In genomic region chr15:83473832-83474465, GRCm38 (mm10) we compare ENCODE assay signal across 8 mouse cellular contexts. TPM values are rescaled to one million over a fixed set of nuclear protein-coding genes. Genes with fewer than 3 reads are reported as not detected.
DNase-seq lines count a peak whose midpoint lies in the region; ATAC-seq and TF ChIP-seq lines count a peak whose summit lies in the region.

No protein-coding gene starts in this region.

- no peak overlapping the region for H3K9ac ChIP-seq in heart, embryonic 12.5 days
- H3K9ac ChIP-seq in midbrain, embryonic 16.5 days (ENCODE audit: low read depth, low read length), result no peak overlapping the region

- 56% methylated on average over 10 of the region's 10 CpGs for WGBS in heart, embryonic 12.5 days
- 77% methylated on average over 10 of the region's 10 CpGs for WGBS in midbrain, embryonic 16.5 days

- peak; percentile 91 for ATAC-seq in heart, embryonic 12.5 days (ENCODE audit: insufficient number of reproducible peaks, low FRiP score)
- peak; percentile 94 for ATAC-seq in megakaryocyte progenitor cell, adult 5-6 weeks (replicated peaks; ENCODE audit: poor library complexity)
- no peak for ATAC-seq in midbrain, embryonic 16.5 days
- ATAC-seq in frontal cortex, adult (ENCODE audit: low TSS enrichment), result no peak

- H3K27me3 ChIP-seq in E14TG2a.4 (ENCODE audit: insufficient read depth, low read length), result no peaks in the 10 kb centered on the region; the same call in 1 of the 2 replicates
- no peaks in the 10 kb centered on the region for H3K27me3 ChIP-seq in heart, embryonic 12.5 days (replicated peaks)
- no peaks in the 10 kb centered on the region for H3K27me3 ChIP-seq in midbrain, embryonic 16.5 days (ENCODE audit: control insufficient read depth, insufficient read depth, low read depth, low read length)

- peak overlapping the region; percentile 12; the same call in 1 of the 2 replicates for H3K4me2 ChIP-seq in heart, embryonic 12.5 days
- no peak overlapping the region for H3K4me2 ChIP-seq in midbrain, embryonic 16.5 days (ENCODE audit: low read length)

- H3K4me1 ChIP-seq in E14TG2a.4 (replicated peaks; ENCODE audit: low read depth, low read length), result peaks cover 40% of the 10 kb centered on the region
- peaks cover 23% of the 10 kb centered on the region for H3K4me1 ChIP-seq in heart, embryonic 12.5 days (replicated peaks)
- no peaks in the 10 kb centered on the region for H3K4me1 ChIP-seq in midbrain, embryonic 16.5 days (ENCODE audit: control insufficient read depth, insufficient read depth, low read length)

- TF ChIP-seq CTCF in E14TG2a.4 (conservative IDR thresholded peaks at IDR 0.05; ENCODE audit: low read length), result no peak

- H3K27ac ChIP-seq in heart, embryonic 12.5 days (ENCODE audit: poor library complexity, severe bottlenecking), result no peak overlapping the region
- H3K27ac ChIP-seq in midbrain, embryonic 16.5 days (ENCODE audit: low read length), result no peak overlapping the region

- peak overlapping the region; percentile 17; the same call in 1 of the 2 replicates for H3K4me3 ChIP-seq in E14TG2a.4 (replicated peaks; ENCODE audit: low read length)
- H3K4me3 ChIP-seq in heart, embryonic 12.5 days, result no peak overlapping the region
- H3K4me3 ChIP-seq in midbrain, embryonic 16.5 days (ENCODE audit: low read depth, low read length), result no peak overlapping the region

- peak; percentile 78 for DNase-seq in c-Kit-negative CD71-positive TER-119-positive erythroid progenitor cells, embryonic 14.5 days (ENCODE audit: low read depth, low spot score)
- DNase-seq in kidney, postnatal 4 days, result peak; percentile 33 to 58
- peak; percentile 51 for DNase-seq in urinary bladder, adult 2 months (ENCODE audit: low spot score)

- H3K9me3 ChIP-seq in E14TG2a.4 (ENCODE audit: low read length), result no peaks in the 10 kb centered on the region
- no peaks in the 10 kb centered on the region for H3K9me3 ChIP-seq in heart, embryonic 12.5 days (replicated peaks)
- H3K9me3 ChIP-seq in midbrain, embryonic 16.5 days (replicated peaks; ENCODE audit: control insufficient read depth, low read length, poor library complexity, severe bottlenecking), result no peaks in the 10 kb centered on the region

- no peaks in the 10 kb centered on the region for H3K36me3 ChIP-seq in E14TG2a.4 (ENCODE audit: insufficient read depth, low read length)
- no peaks in the 10 kb centered on the region for H3K36me3 ChIP-seq in heart, embryonic 12.5 days
- no peaks in the 10 kb centered on the region for H3K36me3 ChIP-seq in midbrain, embryonic 16.5 days (ENCODE audit: control insufficient read depth, insufficient read depth, low read length)

RNA-seq across cellular contexts. Expression of gene Pacsin2, which starts 9.5 kb away (rescaled TPM):
- polyA plus RNA-seq in heart, embryonic 12.5 days (2016; fragmentation: Nextera tagmentation; extraction: Ambion mirVana), result 70.8 and 72.0 TPM in 2 replicates
- total RNA-seq in megakaryocyte progenitor cell, adult 5-6 weeks (2015), result 40.0 and 47.4 TPM in 2 replicates
- total RNA-seq in megakaryocyte progenitor cell, adult 5-6 weeks (2017), result 71.7 and 101 TPM in 2 replicates
- 71.5 and 88.1 TPM in 2 replicates for polyA plus RNA-seq in urinary bladder, adult 2 months (2012; rRNA removed)
- polyA plus RNA-seq in midbrain, embryonic 16.5 days (2015; fragmentation: Nextera tagmentation; extraction: Ambion mirVana), result 23.4 and 23.5 TPM in 2 replicates

RNA-seq across cellular contexts. Expression of gene Ttll1, which starts 36.7 kb away (rescaled TPM):
- polyA plus RNA-seq in heart, embryonic 12.5 days (2016; fragmentation: Nextera tagmentation; extraction: Ambion mirVana), result 24.5 and 25.4 TPM in 2 replicates
- 6.2 and 7.6 TPM in 2 replicates for total RNA-seq in megakaryocyte progenitor cell, adult 5-6 weeks (2015)
- 2.0 and 4.9 TPM in 2 replicates for total RNA-seq in megakaryocyte progenitor cell, adult 5-6 weeks (2017)
- polyA plus RNA-seq in urinary bladder, adult 2 months (2012; rRNA removed), result 15.1 and 23.2 TPM in 2 replicates
- polyA plus RNA-seq in midbrain, embryonic 16.5 days (2015; fragmentation: Nextera tagmentation; extraction: Ambion mirVana), result 130 TPM in 2 replicates

RNA-seq across cellular contexts. Expression of gene Bik, which starts 52.7 kb away (rescaled TPM):
- polyA plus RNA-seq in heart, embryonic 12.5 days (2016; fragmentation: Nextera tagmentation; extraction: Ambion mirVana), result 31.2 and 35.4 TPM in 2 replicates
- total RNA-seq in megakaryocyte progenitor cell, adult 5-6 weeks (2015), result 0.15 TPM in 1 of 2 replicates, not detected in the other
- 0.25 TPM in 1 of 2 replicates, not detected in the other for total RNA-seq in megakaryocyte progenitor cell, adult 5-6 weeks (2017)
- polyA plus RNA-seq in urinary bladder, adult 2 months (2012; rRNA removed), result 20.2 and 22.4 TPM in 2 replicates
- 0.26 and 0.55 TPM in 2 replicates for polyA plus RNA-seq in midbrain, embryonic 16.5 days (2015; fragmentation: Nextera tagmentation; extraction: Ambion mirVana)

Comparison
In these comparisons a context has a peak if more than half of its experiments do, and no peak if none do; other contexts are left out.
1. ATAC-seq: peak in heart, embryonic 12.5 days (single experiment) and megakaryocyte progenitor cell, adult 5-6 weeks (single experiment); none in midbrain, embryonic 16.5 days (single experiment) and frontal cortex, adult (single experiment).
2. RNA of gene Bik, which starts 52.7 kb away (polyA plus RNA-seq): 31.2 to 35.4 TPM in heart, embryonic 12.5 days and 20.2 to 22.4 TPM in urinary bladder, adult 2 months; 0.26 to 0.55 TPM in midbrain, embryonic 16.5 days; every median in the first group is over 10 times any median in the second.
3. Peak in every context shown above with its lines, with median percentiles within 50 percentile points of each other: DNase-seq.